Mouse (Mus musculus): Measurements from ENCODE around the gene Atp6v0a1.

Atp6v0a1 gene

DNA sequence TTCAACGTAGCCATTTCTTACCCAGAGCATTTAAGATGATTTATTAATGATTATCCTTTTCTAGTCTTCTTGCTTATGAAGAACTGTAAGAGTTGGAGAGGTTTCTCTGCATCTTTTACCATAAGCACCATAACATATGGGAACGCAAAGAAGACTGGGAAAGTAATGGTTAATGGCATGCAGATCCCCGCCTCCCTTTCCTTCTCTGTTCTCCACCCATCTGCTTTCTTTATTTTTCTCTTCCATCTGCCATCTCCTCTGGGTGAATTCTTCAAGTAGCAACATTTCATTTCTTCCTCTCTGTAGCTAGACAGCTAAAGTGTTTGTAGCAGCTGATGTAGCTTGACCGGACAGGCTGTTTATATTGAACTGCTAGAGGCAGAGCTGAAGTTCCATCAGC, 14.7 kb downstream of the Atp6v0a1 start:
- no peak for DNase-seq (ENCODE audit: low read depth in 2 of 2, low spot score in 2 of 2)

DNA sequence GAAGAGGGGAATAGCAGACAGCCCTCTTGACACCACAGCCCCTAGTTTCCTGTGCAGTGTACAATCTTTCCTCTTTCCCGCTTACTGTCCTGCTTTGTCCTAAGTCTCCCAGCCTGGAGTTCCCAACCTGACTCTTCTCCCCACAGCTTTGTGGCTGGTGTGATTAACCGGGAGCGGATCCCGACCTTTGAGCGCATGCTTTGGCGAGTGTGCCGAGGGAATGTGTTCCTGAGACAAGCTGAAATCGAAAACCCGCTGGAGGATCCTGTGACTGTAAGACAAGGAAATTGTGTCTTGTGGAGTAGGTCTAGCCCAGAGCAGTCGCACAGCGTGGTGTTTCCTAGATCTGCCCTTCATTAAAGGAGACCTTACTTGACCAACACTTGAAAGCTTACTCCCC, 17.9 kb downstream of the Atp6v0a1 start:
- DNase-seq (ENCODE audit: low read depth in 2 of 2, low spot score in 2 of 2), result no peak

DNA sequence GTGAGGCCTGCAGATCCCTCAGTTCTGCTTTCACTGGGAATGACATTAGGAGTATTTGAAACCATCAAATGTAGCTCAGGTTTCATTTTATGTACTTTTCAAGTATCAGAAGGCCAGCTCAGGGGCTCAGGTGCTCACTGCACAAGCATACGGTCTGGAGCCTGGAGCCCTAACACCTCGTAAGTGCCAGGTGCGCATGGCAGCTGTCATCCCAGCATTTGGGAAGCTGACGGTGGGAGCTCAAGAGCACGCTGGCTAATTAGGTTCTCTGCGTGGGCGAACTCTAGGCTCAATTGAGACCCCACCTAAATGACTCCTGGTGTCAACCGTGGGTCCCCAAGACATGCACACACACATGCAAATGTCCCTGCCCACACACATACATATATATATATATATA, 20.1 kb downstream of the Atp6v0a1 start:
- DNase-seq (ENCODE audit: low read depth in 2 of 2, low spot score in 2 of 2), result no peak

DNA sequence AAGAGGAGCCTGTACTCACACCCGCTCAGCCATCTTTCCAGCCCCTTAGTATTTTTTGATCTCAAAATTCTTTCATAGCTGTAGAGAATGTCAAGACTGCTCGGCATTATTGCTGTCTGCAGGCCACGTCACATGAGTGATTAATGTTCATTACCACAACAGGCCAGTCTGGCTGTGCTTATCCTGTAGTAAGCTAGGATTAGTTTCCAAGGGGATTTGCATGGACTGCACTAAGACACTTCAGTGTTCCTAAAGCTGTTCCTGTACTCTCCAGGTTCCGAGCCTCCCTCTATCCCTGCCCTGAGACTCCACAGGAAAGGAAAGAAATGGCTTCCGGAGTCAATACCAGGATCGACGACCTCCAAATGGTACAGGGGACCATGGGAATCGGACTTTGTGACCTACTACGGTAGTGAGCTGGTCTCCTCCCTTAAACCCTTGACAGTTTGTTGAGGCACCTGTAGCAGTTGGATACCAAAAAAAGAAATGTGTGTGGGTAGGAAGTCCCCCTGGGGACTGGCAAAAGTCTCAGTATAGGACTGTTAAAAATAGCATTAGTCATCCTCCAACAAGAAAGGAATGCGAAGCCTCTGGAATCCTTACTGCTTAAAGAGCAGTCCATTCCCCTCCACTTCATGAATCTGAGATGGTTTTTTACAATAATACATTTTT, 21.0 kb downstream of the Atp6v0a1 start:
- no peak for DNase-seq (ENCODE audit: low read depth in 2 of 2, low spot score in 2 of 2)

DNA sequence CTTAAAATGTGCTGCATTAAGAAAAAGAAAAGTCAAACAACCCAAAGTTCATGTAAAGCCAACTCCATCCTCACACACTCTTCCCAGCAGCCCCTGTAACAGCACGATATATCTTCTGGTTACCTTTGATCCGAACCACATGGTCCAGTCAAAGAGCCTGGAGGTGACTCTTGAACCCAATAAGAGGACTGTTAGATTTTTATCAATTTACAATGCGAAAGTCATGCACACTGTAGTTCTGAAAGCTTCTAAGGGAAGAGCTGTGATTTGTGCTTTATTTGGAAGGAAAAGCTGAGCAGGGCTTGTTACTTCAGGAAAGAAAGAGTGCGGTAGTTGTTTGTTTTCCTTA, 21.5 kb downstream of the Atp6v0a1 start:
- no peak for DNase-seq (ENCODE audit: low read depth in 2 of 2, low spot score in 2 of 2)

DNA sequence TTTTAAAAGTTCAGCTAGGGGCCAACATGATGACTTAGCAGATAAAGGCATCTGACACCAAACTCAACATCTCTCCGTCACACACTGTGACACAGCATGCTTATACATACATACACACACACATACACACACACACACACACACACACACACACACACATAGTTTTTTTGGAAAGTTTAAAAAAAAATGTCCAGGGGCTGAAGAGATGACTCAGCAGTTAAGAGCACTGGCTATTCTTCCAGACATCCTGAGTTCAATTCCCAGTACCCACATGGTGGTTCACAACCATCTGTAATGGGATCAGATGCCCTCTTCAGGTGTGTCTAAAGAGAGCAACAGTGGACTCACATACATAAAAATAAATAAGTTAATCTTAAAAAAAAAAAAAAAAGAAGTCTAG, 22.2 kb downstream of the Atp6v0a1 start:
- DNase-seq (ENCODE audit: low read depth in 2 of 2, low spot score in 2 of 2), result no peak

DNA sequence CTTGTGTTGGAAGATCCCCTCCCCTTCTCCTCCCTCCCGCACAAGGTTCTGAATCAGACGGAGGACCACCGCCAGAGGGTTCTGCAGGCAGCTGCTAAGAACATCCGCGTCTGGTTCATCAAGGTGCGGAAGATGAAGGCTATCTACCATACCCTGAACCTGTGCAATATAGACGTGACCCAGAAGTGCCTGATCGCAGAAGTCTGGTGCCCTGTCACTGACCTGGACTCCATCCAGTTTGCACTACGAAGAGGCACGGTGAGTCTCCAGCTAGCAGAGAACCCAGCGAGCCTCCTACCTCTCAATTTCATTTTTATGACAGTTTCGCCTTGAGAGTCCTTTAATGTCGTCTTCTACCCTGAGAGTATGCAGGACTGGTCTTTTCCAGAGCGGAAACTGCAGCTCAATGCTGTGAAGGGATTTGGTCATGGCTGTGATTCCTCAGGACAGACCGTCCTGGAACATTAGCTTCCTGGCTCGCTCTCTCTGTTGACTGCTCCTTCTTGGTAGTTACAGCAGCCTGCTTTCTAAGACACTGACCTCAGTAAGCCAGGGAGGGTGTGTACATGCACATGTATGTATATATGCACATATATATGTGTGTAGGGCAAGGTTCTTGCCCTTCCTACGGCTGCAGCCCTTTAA, 24.7 kb downstream of the Atp6v0a1 start:
- no peak for DNase-seq (ENCODE audit: low read depth in 2 of 2, low spot score in 2 of 2)

DNA sequence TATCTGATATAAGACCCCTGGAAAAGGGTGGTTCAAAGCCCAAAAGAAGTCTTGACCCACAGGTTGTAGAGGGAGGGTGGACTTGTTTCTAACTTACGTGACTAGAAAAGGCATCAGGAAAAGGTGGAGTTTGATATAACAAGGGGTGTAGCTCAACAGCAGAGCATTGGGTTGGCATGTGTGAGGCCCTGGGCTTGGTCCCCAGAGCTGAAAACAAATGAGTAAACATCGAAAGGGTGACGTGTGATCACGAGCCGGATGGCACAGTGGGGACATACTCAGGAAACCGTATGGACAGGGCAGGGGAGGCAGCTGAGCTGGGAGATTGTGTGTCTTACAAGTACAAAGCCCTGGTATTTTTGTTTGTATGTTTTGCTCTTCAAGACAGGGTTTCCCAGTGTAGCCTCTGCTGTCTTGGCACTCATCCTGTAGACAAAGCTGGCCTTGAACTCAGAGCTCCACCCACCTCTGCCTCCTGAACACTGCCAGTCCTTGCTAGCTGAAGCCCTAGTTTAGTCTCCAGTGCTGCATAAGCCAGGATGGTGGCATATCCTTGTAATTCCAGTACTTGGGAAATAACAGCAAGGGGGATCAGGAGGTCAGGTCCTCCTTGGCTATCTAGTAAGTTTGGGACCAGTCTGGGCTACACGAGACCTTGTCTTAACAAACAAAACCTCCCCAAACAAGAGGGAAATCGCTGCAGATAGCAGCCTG, 25.5 kb downstream of the Atp6v0a1 start:
- no peak for DNase-seq (ENCODE audit: low read depth in 2 of 2, low spot score in 2 of 2)

DNA sequence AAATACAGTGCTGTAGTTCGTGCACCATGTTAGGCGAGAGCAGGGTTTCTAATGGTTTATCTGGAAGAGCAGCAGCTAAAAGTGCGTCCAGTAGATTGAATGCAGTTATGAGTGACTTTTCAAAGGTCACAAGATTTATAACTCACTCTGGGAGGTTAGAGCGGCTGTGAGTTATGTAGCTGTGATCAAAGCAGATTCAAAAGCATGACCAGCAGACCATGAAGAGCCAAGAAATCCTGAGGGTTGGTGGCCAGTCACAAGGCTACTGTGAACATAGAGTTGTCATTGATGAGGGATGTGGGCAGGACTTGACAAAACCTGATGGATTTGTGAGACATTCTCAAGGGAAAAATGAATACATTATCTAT, 26.1 kb downstream of the Atp6v0a1 start:
- DNase-seq (ENCODE audit: low read depth in 2 of 2, low spot score in 2 of 2), result no peak

DNA sequence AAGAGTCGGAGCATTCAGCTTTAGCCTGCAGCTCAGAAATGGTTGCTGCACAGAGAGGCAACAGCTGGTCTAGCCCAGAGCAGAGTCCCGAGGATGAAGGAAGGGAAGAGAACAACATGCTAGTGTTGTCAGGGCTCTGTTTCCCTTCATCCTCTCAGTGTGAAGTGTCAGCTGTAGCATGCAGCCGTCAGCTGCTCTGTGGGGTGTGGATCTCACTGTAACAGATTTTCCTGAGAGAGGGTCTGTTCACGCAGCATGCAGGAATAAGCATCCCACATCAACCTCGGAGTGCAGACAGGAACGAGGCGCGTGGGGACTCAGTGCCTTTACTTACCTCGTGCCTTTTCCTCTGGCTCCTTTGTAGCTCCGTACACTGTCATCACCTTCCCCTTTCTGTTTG, 28.5 kb downstream of the Atp6v0a1 start:
- no peak for DNase-seq (ENCODE audit: low read depth in 2 of 2, low spot score in 2 of 2)

DNA sequence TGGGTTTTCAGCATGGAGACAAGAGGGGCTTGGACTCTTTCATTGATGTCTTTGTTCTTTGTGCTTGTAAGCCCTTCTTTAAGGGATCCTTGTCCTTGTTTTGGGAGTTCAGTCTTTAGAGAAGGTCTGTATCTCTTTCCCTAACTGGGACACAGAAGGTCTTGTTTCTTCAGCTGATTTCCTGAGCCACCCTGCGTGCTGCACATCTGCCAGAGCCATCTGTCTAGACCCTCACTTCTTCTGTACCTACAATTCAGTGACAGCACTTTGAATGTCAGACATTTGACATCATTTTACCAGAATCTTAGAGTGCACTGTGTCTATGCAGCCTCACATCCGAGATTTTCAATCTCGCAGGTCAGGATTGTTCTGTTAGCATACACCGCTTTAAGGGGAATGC, 36.6 kb downstream of the Atp6v0a1 start:
- no peak for DNase-seq (ENCODE audit: low read depth in 2 of 2, low spot score in 2 of 2)

DNA sequence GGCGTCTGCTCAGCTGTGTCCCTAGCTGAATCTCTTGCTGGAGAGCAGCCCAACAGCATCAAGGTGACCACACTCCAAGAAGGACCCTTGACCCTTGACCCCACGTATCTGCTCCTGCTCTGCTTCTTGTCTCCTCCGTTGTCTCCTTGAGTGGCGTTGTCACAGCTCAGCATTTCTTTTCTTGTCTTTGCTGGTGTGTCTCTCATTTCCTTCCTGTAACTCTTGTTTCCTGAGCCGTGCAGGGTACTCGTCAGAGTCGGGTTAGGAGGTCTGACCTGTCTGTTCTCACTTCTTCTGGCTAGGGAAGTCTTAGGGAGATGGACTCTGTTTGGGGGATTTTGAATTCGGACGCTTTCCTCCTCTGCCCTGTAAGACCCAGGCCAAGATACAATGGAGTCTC, 37.2 kb downstream of the Atp6v0a1 start:
- no peak for DNase-seq (ENCODE audit: low read depth in 2 of 2, low spot score in 2 of 2)

DNA sequence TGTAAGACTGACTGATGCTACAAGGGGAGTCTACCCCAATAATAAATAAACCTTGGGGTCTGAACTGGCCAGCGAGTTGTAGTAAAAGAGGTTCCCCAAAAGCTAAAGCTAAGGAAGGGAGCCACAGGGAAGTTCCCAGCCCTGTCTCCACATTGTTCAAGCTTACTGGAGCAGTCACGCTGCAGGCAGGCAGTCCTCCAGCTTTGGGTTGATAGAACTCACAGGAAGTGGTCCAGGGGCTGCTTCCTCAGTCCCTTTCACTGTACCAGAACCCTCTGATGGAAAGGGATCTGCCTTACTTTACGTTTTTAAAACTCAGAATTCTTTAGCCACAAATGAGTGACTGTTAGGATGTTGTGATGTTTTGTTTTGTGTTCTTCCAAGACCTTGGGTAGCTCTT, 38.2 kb downstream of the Atp6v0a1 start:
- no peak for DNase-seq (ENCODE audit: low read depth in 2 of 2, low spot score in 2 of 2)

DNA sequence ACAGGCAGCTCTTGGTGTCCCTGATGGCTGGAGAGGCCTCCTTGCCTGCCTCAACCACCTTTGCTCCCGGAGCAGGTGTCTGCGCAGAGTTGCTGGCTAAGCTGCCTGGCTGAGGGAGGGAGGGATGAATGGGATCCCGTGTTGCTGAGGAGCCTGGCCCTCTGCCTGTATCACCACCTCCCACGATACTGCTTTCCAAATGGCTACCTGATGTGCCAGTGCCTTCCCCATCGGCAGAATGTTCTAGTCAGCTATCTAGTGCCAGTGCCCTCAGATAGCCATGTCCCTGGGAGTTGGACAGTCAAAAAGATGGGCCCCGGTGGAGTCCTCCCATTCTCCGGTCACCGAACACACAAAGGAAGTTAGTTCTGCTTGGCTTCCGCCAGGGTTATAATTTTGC, 41.1 kb downstream of the Atp6v0a1 start:
- DNase-seq (ENCODE audit: low read depth in 2 of 2, low spot score in 2 of 2), result no peak

DNA sequence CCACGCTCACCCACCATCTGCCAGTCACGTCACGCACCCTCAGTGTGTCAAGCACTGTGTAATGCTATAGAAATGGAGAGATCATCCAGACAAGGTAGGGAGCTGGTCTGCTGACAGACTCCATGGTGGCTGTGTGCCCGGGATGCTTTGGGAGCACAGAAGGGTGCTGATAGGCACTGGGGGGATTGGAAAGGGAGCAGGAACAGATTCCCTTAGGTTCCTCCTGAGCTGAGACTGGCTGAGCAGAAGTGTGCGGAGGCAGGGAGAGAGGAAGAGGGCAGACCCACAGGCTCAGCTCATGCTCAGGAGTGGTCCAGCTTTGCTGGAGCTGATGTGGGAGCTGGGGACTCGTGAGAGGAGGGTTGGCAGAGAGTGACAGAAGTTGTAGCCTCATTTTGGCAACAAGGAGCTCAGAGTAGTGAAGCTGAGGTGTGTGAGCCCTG, 41.8 kb downstream of the Atp6v0a1 start:
- DNase-seq (ENCODE audit: low read depth in 2 of 2, low spot score in 2 of 2), result no peak

DNA sequence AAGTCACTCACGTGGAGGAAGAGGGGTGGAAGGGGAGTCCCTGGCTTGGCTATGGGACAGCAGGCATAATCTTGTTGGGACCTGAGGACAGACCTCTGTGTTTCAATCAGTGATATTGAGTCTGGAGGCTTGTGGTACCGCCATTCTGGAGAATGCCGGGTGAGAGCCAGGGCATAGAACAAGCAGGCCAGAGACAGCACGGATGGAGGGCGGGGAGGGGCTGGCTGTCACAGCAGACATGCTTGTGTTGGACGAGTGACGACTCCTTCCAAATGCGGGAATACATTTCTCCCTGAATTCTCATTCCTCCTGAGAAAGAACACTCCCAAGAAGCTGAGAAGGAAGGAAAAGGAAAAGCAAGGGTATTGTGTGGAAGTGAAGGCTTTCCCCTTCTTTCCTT, 42.4 kb downstream of the Atp6v0a1 start:
- DNase-seq (ENCODE audit: low read depth in 2 of 2, low spot score in 2 of 2), result no peak

DNA sequence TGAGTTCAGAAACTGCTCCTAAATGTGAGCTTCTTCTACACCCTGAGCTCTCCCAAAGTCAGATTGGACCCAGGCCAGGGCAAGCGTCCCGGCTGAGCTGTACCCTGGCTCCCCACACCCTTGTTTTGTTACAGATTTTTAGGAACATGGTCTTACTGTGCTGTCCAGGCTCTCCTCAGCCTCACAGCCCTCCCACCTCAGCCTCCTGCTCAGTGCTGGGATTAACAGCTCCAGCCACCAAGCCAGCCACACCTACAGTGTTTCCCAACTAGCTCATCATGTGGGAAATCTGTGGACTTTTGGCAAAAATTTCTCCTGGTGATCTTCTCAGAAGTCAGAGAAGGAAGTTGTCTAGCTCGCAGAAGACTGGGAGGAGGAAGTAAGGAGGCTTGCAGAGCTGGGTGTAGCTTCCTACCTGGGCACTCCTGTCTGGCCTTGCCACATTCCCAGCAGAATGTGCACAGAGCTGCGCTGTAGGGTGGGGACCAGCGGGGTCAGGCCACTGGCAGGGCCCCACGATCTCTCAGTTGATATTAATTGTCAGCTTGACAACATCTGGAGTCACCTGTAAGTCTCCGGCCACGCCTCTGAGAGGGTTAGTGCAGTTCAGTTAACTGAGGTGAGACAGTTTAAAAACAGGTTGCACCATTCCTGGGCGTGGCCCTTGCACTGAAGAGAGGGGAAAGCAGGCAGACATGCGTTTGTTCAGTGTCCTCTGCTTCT, 43.7 kb downstream of the Atp6v0a1 start:
- DNase-seq (ENCODE audit: low read depth in 2 of 2, low spot score in 2 of 2), result no peak

DNA sequence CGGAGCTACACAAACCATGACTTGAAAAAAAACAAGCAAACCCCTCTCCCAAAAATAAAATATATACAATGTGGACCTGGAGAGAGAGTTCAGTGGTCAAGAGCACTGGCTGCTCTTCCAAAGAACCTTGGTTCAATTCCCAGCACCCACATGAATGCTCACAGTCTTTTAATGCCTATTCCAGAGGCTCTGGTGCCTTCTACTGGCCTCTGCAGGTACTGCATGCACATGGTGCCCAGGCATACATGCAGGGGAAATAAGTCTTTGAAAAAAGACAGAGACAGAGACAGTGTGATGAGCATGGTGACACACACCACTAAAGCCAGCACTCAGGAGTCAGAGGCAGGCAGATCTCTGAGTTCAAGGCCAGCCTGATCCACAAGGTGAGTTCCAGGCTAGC, 44.7 kb downstream of the Atp6v0a1 start:
- no peak for DNase-seq (ENCODE audit: low read depth in 2 of 2, low spot score in 2 of 2)

DNA sequence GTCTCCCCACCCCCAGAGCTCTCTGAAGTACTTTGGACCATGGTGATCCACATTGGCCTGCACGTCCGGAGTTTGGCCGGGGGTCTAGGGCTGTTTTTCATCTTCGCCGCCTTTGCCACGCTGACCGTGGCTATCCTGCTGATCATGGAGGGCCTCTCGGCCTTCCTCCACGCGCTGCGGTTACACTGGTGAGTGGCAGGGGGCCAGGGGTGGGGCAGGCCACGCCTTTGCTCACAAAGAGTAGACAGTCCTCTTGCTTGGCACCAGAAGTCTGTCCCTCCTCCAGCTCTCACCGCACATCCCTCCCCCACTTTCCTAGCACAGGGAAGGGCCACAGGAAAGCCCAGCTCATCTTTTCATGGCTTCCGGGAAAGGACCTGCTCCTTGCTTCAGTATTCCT, 46.2 kb downstream of the Atp6v0a1 start:
- DNase-seq (ENCODE audit: low read depth in 2 of 2, low spot score in 2 of 2), result no peak

DNA sequence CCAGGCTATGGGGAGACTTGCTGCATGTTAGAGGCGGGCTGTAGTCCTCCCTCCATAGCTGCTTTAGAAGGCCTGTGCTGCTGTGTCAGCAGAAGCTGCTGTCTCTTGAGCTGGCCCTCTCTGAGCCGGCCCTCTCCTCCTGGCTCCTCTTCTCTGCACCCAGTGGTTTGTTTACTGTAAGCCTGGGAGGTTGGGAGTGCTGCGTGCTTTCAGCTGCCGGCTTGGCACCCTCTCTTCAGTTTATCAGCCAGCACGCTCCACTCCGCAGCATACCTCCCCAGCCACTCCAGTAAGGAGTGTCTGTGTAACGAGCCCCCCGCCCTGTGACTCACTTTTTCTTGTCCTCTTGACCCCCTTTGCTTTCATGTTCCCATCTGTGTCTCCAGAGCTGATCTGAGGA, 47.6 kb downstream of the Atp6v0a1 start:
- no peak for DNase-seq (ENCODE audit: low read depth in 2 of 2, low spot score in 2 of 2)

DNA sequence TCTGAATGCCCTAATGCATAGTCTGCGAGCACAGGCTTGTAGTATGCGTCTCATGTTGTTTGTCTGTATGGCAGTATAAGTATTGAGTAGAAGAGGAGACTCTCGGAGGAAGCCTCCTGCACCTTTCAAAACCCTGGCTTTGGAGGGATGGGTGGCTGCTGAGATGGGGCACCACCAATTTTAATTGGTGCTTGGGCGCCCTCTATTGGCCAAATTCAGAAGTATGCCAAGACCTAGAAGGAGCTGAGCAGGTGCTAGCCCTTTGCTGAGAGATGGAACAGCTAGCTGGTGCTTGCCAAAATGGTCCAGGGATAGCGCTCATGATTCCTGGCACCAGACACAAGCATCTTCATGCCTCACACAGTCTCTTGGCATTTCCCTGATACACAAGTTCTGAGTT, 48.6 kb downstream of the Atp6v0a1 start:
- peak; percentile 86 to 90 for DNase-seq (ENCODE audit: low read depth in 2 of 2, low spot score in 2 of 2)

DNA sequence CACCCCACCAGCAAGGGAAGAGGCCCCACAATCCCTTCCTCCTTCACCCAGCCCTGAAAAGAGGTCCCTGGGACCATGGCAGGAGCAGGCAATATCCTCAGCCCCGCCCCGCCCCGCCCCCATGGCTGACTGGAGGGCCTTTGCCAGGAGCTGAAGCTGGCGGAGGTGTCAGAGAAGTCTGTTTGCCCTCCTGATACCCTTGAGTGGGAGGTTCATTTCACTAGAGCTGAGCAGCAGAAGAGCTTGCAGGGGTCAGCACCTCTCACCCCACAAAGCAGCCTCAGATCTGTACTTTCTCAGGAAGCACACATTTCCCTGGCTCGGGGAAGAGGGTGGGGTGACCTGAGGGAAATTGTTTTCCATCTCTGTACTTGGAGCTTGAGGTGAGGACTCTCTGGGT, 49.5 kb downstream of the Atp6v0a1 start:
- no peak for DNase-seq (ENCODE audit: low read depth in 2 of 2, low spot score in 2 of 2)

Measured in CD8-positive naive resting alpha-beta T cell, adult 2 months (primary cell).